Mouse (Mus musculus): ENCODE measurements around the gene Grhpr. TPM values are rescaled to one million over a fixed set of nuclear protein-coding genes. Genes with fewer than 3 reads are reported as not detected.
"Not testable (repeated sequence)": the region's sequence is repeated elsewhere in the genome, so short reads cannot be mapped to it uniquely, and the experiment has no call there.

Gene Grhpr
- polyA plus RNA-seq, 2 experiments: 50.1 to 75.7 TPM

DNA sequence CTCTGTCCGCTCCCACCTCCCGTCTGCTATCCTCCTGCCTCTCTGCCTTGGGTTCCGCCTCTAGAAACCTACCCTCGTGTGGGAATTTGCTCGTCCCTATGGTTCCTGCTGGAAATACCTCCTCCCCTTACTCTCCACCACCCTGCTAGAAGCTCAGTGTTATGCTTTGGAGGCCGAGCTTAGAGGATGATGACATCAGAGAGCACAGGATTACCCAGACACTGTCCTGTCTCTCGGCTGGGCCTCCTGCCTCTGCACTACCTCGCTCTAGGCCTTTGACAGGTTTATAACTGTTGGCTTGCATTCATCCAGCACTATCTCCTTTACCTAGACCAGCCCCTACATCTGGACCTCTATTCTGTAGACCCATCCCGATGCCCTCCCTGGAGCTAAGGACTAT, 40.9 kb upstream of the Grhpr start:
- Histone ChIP-seq H3K9ac (replicated peaks) (no peak overlapping the region), H3K9me3 (ENCODE audit: control insufficient read depth, low read length) (no peaks in the 10 kb centered on the region), H3K36me3 (replicated peaks; ENCODE audit: control insufficient read depth, insufficient read depth, low read depth) (no peaks in the 10 kb centered on the region), H3K4me3 (ENCODE audit: insufficient read depth in 1 of 2, low read depth in 2 of 2, low read length in 2 of 2) (no peak overlapping the region), H3K4me1 (replicated peaks; ENCODE audit: control insufficient read depth in 2 of 2, insufficient read depth in 2 of 2, low read length in 1 of 2) (peaks cover 0 to 5% of the 10 kb centered on the region in 2 experiments; a peak in 1 of 4 replicates), H3K27me3 (ENCODE audit: control insufficient read depth, insufficient read depth, low read length) (no peaks in the 10 kb centered on the region), H3K4me2 (ENCODE audit: low read depth) (no peak overlapping the region), H3K27ac (no peak overlapping the region)
- no peak for TF ChIP-seq CTCF (IDR thresholded peaks at IDR 0.05; ENCODE audit: low read depth)
- no peak for TF ChIP-seq EP300 (IDR thresholded peaks at IDR 0.05; ENCODE audit: low read depth)
- ATAC-seq (ENCODE audit: insufficient read depth) (no peak), DNase-seq (ENCODE audit: low read depth in 3 of 3, low spot score in 3 of 3) (no peak)
- WGBS (ENCODE audit: insufficient replicate concordance): 65% methylated on average over 9 of the region's 9 CpGs

DNA sequence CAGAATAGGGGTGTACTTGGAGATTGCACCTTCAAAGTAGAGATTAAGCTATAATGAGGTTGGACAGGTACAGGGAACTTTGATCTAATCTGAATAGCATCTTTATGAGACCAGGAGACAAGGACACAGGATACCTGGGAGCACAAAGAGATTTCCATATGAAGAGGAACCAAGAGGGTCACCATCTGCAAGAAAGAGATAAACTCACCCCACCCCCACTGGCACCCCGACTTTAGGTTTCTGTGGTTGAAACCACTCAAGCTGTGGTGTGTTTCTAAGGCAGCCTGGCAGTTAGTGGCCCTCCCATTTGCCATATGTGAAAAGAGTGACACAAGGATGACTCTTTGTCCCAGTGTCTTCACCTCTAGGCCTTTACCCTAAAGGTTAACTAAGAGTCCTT, 39.0 kb upstream of the Grhpr start:
- no peak overlapping the region for H3K4me2 ChIP-seq (ENCODE audit: low read depth)
- DNase-seq (ENCODE audit: low read depth in 3 of 3, low spot score in 3 of 3): no peak
- no peak for ATAC-seq (ENCODE audit: insufficient read depth)
- H3K9ac ChIP-seq (replicated peaks): no peak overlapping the region
- TF ChIP-seq EP300 (IDR thresholded peaks at IDR 0.05; ENCODE audit: low read depth) (0 out of 2 replicates have a peak, but pooled peaks have one; percentile 12), CTCF (IDR thresholded peaks at IDR 0.05; ENCODE audit: low read depth) (no peak)
- H3K36me3 ChIP-seq (replicated peaks; ENCODE audit: control insufficient read depth, insufficient read depth, low read depth): no peaks in the 10 kb centered on the region
- peaks cover 0 to 5% of the 10 kb centered on the region in 2 experiments; a peak in 1 of 4 replicates for H3K4me1 ChIP-seq (replicated peaks; ENCODE audit: control insufficient read depth in 2 of 2, insufficient read depth in 2 of 2, low read length in 1 of 2)
- H3K27ac ChIP-seq: no peak overlapping the region
- H3K4me3 ChIP-seq (ENCODE audit: insufficient read depth in 1 of 2, low read depth in 2 of 2, low read length in 2 of 2): no peak overlapping the region
- H3K27me3 ChIP-seq (ENCODE audit: control insufficient read depth, insufficient read depth, low read length): no peaks in the 10 kb centered on the region
- no peaks in the 10 kb centered on the region for H3K9me3 ChIP-seq (ENCODE audit: control insufficient read depth, low read length)
- 21% methylated on average over 1 of the region's 1 CpGs for WGBS (ENCODE audit: insufficient replicate concordance)

DNA sequence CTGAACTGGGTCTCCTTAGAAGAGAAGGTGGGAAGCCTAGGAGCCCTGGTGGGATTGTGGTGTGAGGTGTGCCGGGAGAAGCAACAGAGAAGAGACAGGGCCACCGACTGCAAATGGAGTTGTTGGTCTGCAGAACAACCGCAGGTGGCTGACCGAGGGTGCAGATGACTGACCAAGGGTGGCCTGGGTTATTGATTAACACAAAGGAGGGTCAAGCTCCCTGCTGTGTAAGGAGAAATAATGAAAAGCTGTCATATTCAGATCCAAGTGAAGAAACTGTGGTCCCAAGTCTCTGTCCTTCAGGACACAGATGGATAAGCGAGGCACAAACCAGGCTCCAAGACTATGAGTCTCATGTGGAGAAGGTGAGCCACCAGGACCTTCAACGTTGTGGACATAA, 37.7 kb upstream of the Grhpr start:
- no peak overlapping the region for H3K4me2 ChIP-seq (ENCODE audit: low read depth)
- ATAC-seq (ENCODE audit: insufficient read depth): no peak
- TF ChIP-seq EP300 (IDR thresholded peaks at IDR 0.05; ENCODE audit: low read depth) (no peak), CTCF (IDR thresholded peaks at IDR 0.05; ENCODE audit: low read depth) (no peak)
- H3K27me3 ChIP-seq (ENCODE audit: control insufficient read depth, insufficient read depth, low read length): no peaks in the 10 kb centered on the region
- H3K36me3 ChIP-seq (replicated peaks; ENCODE audit: control insufficient read depth, insufficient read depth, low read depth): no peaks in the 10 kb centered on the region
- DNase-seq (ENCODE audit: low read depth in 3 of 3, low spot score in 3 of 3): no peak
- H3K27ac ChIP-seq: no peak overlapping the region
- no peak overlapping the region for H3K9ac ChIP-seq (replicated peaks)
- peaks cover 0 to 5% of the 10 kb centered on the region in 2 experiments; a peak in 1 of 4 replicates for H3K4me1 ChIP-seq (replicated peaks; ENCODE audit: control insufficient read depth in 2 of 2, insufficient read depth in 2 of 2, low read length in 1 of 2)
- 68% methylated on average over 6 of the region's 6 CpGs for WGBS (ENCODE audit: insufficient replicate concordance)
- H3K4me3 ChIP-seq (ENCODE audit: insufficient read depth in 1 of 2, low read depth in 2 of 2, low read length in 2 of 2): no peak overlapping the region
- no peaks in the 10 kb centered on the region for H3K9me3 ChIP-seq (ENCODE audit: control insufficient read depth, low read length)

DNA sequence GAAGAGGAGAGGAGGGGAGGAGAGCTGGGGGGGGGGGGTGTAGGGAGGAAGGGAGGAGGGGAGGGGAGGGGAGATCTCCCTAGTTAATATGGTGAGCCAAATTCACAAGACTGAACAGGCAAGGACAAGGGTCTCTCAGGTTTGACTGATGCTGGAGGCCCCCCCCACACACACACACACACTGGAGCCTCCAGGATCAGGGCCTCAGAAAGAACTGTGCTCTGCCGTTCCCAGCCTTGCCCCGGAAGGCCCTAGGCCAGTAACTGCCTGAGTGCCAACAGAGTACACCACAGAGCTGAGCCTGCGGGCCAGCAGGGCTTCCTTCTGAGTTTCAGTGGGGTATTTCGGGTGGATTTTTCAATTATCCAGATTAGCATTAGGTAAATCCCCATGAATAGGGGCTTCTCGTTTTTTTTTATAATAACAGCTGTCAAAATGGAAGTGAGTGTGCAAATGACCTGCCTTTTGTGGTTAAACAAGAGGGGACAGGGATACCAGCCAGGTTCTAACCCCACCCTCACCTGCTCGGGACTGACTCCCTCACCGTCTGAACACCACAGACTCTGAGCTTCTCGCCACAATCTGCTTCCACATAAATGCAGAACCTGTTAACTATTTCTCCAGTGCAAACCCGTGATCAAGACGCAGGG, 36.6 kb upstream of the Grhpr start:
- no peaks in the 10 kb centered on the region for H3K27me3 ChIP-seq (ENCODE audit: control insufficient read depth, insufficient read depth, low read length)
- H3K9ac ChIP-seq (replicated peaks): no peak overlapping the region
- DNase-seq (ENCODE audit: low read depth in 3 of 3, low spot score in 3 of 3) (no peak), ATAC-seq (ENCODE audit: insufficient read depth) (no peak)
- TF ChIP-seq EP300 (IDR thresholded peaks at IDR 0.05; ENCODE audit: low read depth): no peak
- TF ChIP-seq CTCF (IDR thresholded peaks at IDR 0.05; ENCODE audit: low read depth): no peak
- no peaks in the 10 kb centered on the region for H3K9me3 ChIP-seq (ENCODE audit: control insufficient read depth, low read length)
- no peak overlapping the region for H3K4me3 ChIP-seq (ENCODE audit: insufficient read depth in 1 of 2, low read depth in 2 of 2, low read length in 2 of 2)
- no peaks in the 10 kb centered on the region for H3K36me3 ChIP-seq (replicated peaks; ENCODE audit: control insufficient read depth, insufficient read depth, low read depth)
- no peak overlapping the region for H3K4me2 ChIP-seq (ENCODE audit: low read depth)
- peaks cover 0 to 5% of the 10 kb centered on the region in 2 experiments; a peak in 1 of 4 replicates for H3K4me1 ChIP-seq (replicated peaks; ENCODE audit: control insufficient read depth in 2 of 2, insufficient read depth in 2 of 2, low read length in 1 of 2)
- WGBS (ENCODE audit: insufficient replicate concordance): 61% methylated on average over 10 of the region's 10 CpGs
- no peak overlapping the region for H3K27ac ChIP-seq

DNA sequence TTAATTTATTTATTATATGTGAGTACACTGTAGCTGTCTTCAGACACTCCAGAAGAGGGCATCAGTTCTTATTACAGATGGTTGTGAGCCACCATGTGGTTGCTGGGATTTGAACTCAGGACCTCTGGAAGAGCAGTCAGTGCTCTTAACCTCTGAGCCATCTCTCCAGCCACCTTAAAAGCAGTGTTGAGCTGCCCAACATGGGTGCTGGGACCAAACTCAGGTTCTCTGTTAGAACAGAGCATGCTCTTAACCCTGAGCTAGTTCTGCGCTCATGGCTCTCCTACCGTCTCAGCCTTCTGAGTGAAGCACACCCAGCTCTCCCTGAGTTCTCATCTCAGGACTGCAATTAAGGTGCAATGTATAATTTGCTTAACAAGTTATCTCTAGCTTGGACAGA, 35.1 kb upstream of the Grhpr start:
- H3K9ac ChIP-seq (replicated peaks); H3K9me3 ChIP-seq (ENCODE audit: control insufficient read depth, low read length); H3K4me1 ChIP-seq (replicated peaks; ENCODE audit: control insufficient read depth in 2 of 2, insufficient read depth in 2 of 2, low read length in 1 of 2); H3K4me2 ChIP-seq (ENCODE audit: low read depth); H3K27me3 ChIP-seq (ENCODE audit: control insufficient read depth, insufficient read depth, low read length); H3K4me3 ChIP-seq (ENCODE audit: insufficient read depth in 1 of 2, low read depth in 2 of 2, low read length in 2 of 2); ATAC-seq (ENCODE audit: insufficient read depth); H3K27ac ChIP-seq; H3K36me3 ChIP-seq (replicated peaks; ENCODE audit: control insufficient read depth, insufficient read depth, low read depth); DNase-seq (ENCODE audit: low read depth in 3 of 3, low spot score in 3 of 3): not testable (repeated sequence)
- 82% methylated on average over 2 of the region's 2 CpGs for WGBS (ENCODE audit: insufficient replicate concordance)

Measured in liver, embryonic 14.5 days (tissue).